Mouse (Mus musculus): Measurements from ENCODE around the gene Ercc2. TPM values are rescaled to one million over a fixed set of nuclear protein-coding genes. Genes with fewer than 3 reads are reported as not detected.

Gene Ercc2
- total and polyA plus RNA-seq, 3 experiments = 14.8 to 36.0 (median 17.2) TPM

DNA sequence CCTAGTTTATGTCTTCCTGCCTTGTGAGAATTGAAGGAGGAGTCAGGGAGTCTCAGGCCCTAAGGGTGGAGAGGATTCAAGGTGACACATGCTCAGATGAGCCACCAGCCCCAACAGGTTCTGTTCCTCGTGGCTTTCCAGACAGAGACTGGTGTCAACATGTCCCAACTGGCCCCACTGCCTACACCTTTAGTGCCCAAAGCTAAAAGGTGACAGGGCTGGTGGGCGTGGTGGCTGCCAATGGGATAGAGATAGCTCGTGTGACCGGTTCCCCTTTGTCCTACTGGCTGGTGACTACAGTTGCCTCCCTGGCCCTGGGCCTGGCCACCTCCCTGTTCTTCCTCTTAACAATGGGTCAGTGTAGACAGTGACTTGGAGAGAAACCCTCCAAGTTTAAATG, 16.4 kb upstream of the Ercc2 start:
- Histone ChIP-seq H3K27me3 (ENCODE audit: insufficient read depth, low read length) (no peaks in the 10 kb centered on the region), H3K9me3 (replicated peaks) (no peaks in the 10 kb centered on the region), H3K4me1 (ENCODE audit: insufficient read depth, low read depth, low read length) (peaks cover 44% of the 10 kb centered on the region), H3K36me3 (replicated peaks) (peaks cover 58% of the 10 kb centered on the region), H3K4me3 (ENCODE audit: low read depth, low read length) (no peak overlapping the region)
- no peak for ATAC-seq (ENCODE audit: extremely low read depth, insufficient number of reproducible peaks, low FRiP score, poor library complexity, severe bottlenecking)
- TF ChIP-seq POLR2AphosphoS5 (IDR thresholded peaks at IDR 0.05; ENCODE audit: insufficient replicate concordance, low read depth, low read length) (no peak), CTCF (IDR thresholded peaks at IDR 0.05; ENCODE audit: low read depth, low read length) (no peak), GATA1 (IDR thresholded peaks at IDR 0.05; ENCODE audit: borderline replicate concordance, low read length) (no peak), TAL1 (conservative IDR thresholded peaks at IDR 0.05; ENCODE audit: low read depth, low read length) (no peak), GATA2 (IDR thresholded peaks at IDR 0.05; ENCODE audit: borderline replicate concordance, low read depth, low read length) (no peak)
- no peak for DNase-seq (ENCODE audit: low spot score)

DNA sequence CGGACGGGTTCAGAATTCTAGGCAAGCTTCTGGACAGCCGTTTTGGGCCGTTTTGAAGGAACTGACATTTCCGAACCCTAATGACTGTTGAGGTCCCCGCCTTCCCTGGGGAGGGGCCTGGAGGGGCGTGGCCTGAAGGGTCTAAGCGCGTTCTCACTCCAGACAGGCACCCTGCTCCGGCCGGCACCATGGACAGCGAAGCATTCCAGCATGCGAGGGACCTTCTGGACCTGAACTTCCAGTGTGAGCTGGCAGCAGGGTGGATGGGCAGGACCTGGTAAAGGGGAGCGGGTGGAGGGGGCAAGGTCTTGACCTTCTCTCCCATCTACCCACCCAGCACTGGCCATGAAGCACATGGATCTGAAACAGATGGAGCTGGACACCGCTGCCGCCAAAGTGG, 13.4 kb upstream of the Ercc2 start:
- TF ChIP-seq TAL1 (conservative IDR thresholded peaks at IDR 0.05; ENCODE audit: low read depth, low read length) (no peak), GATA1 (IDR thresholded peaks at IDR 0.05; ENCODE audit: borderline replicate concordance, low read length) (no peak), GATA2 (IDR thresholded peaks at IDR 0.05; ENCODE audit: borderline replicate concordance, low read depth, low read length) (no peak), POLR2AphosphoS5 (IDR thresholded peaks at IDR 0.05; ENCODE audit: insufficient replicate concordance, low read depth, low read length) (no peak), CTCF (IDR thresholded peaks at IDR 0.05; ENCODE audit: low read depth, low read length) (no peak)
- Histone ChIP-seq H3K27me3 (ENCODE audit: insufficient read depth, low read length) (no peaks in the 10 kb centered on the region), H3K4me1 (ENCODE audit: insufficient read depth, low read depth, low read length) (peaks cover 18% of the 10 kb centered on the region), H3K36me3 (replicated peaks) (peaks cover 74% of the 10 kb centered on the region), H3K4me3 (ENCODE audit: low read depth, low read length) (no peak overlapping the region), H3K9me3 (replicated peaks) (no peaks in the 10 kb centered on the region)
- DNase-seq (ENCODE audit: low spot score) = no peak
- ATAC-seq (ENCODE audit: extremely low read depth, insufficient number of reproducible peaks, low FRiP score, poor library complexity, severe bottlenecking) = no peak

DNA sequence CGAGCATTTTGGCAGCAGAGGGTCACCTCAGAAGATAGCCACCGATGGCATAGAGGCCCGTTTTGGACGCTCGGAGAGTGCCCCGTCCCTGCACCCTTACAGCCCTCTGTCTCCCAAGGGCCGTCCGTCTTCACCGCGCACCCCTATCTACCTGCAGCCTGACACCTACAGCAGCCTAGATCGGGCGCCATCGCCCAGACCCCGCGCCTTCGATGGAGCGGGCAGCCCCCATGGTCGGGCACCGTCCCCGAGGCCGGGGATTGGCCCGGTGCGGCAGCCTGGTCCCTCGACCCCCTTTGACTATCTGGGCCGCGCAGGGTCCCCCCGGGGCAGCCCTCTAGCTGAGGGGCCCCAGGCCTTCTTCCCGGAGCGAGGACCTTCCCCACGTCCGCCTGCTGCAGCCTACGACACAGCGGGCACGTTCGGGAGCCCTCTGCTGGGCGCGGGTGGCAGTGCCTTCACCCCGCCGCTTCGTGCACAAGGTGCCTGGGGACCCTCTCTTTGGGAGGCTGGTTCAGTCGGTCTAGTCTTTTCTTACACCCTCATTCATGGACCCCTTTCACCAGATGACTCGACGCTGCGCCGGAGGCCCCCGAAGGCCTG, 11.9 kb upstream of the Ercc2 start:
- no peak for ATAC-seq (ENCODE audit: extremely low read depth, insufficient number of reproducible peaks, low FRiP score, poor library complexity, severe bottlenecking)

DNA sequence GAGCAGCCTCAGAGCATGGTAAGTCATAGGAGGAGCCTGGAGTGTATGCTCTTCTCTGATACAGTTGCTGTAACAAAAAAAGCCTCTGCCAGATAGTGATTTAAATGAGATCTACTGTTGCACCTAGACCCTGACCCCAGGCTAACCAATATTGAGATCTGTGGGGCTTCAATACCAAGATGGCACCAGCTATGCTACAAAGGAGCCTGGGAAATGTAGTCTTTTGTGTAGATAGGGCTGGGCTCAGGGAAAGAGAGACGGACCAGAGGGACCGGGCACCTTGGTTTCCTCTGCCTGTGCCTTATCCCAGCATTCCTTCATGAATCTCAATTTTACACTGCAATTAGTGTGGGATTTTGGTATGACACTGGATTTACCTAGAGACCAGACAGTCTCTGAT, 8.4 kb upstream of the Ercc2 start:
- Histone ChIP-seq H3K36me3 (replicated peaks) (peaks cover 93% of the 10 kb centered on the region), H3K27me3 (ENCODE audit: insufficient read depth, low read length) (no peaks in the 10 kb centered on the region), H3K9me3 (replicated peaks) (no peaks in the 10 kb centered on the region), H3K4me1 (ENCODE audit: insufficient read depth, low read depth, low read length) (peaks cover 4% of the 10 kb centered on the region; the same call in 1 of the 2 replicates), H3K4me3 (ENCODE audit: low read depth, low read length) (no peak overlapping the region)
- no peak for ATAC-seq (ENCODE audit: extremely low read depth, insufficient number of reproducible peaks, low FRiP score, poor library complexity, severe bottlenecking)
- DNase-seq (ENCODE audit: low spot score) = no peak
- no peak for TF ChIP-seq GATA2 (IDR thresholded peaks at IDR 0.05; ENCODE audit: borderline replicate concordance, low read depth, low read length)
- no peak for TF ChIP-seq GATA1 (IDR thresholded peaks at IDR 0.05; ENCODE audit: borderline replicate concordance, low read length)
- no peak for TF ChIP-seq TAL1 (conservative IDR thresholded peaks at IDR 0.05; ENCODE audit: low read depth, low read length)
- TF ChIP-seq CTCF (IDR thresholded peaks at IDR 0.05; ENCODE audit: low read depth, low read length) = no peak
- no peak for TF ChIP-seq POLR2AphosphoS5 (IDR thresholded peaks at IDR 0.05; ENCODE audit: insufficient replicate concordance, low read depth, low read length)

More for the DNA sequence above, 11.9 kb upstream of the Ercc2 start:
- TF ChIP-seq POLR2AphosphoS5 (IDR thresholded peaks at IDR 0.05; ENCODE audit: insufficient replicate concordance, low read depth, low read length) (no peak), CTCF (IDR thresholded peaks at IDR 0.05; ENCODE audit: low read depth, low read length) (no peak), GATA1 (IDR thresholded peaks at IDR 0.05; ENCODE audit: borderline replicate concordance, low read length) (no peak), TAL1 (conservative IDR thresholded peaks at IDR 0.05; ENCODE audit: low read depth, low read length) (no peak), GATA2 (IDR thresholded peaks at IDR 0.05; ENCODE audit: borderline replicate concordance, low read depth, low read length) (no peak)
- no peaks in the 10 kb centered on the region for H3K27me3 ChIP-seq (ENCODE audit: insufficient read depth, low read length)
- H3K4me1 ChIP-seq (ENCODE audit: insufficient read depth, low read depth, low read length) = peaks cover 8% of the 10 kb centered on the region
- no peaks in the 10 kb centered on the region for H3K9me3 ChIP-seq (replicated peaks)
- H3K4me3 ChIP-seq (ENCODE audit: low read depth, low read length) = no peak overlapping the region
- no peak for DNase-seq (ENCODE audit: low spot score)
- H3K36me3 ChIP-seq (replicated peaks) = peaks cover 76% of the 10 kb centered on the region

DNA sequence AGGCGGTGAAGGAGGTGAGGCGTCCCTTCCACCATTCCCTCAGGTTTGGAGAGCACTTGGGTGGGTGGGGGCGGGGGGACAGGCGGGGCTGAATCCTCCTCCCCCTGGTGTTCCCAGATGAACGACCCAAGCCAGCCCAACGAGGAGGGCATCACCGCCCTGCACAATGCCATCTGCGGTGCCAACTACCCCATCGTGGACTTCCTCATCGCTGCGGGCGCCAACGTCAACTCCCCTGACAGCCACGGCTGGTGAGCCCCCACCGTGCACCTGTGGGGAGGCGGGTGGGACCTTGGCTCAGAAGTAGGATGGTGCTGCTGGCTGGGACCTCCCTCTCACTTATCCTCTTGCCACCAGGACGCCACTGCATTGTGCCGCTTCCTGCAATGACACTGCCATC, 6.4 kb upstream of the Ercc2 start:
- no peaks in the 10 kb centered on the region for H3K27me3 ChIP-seq (ENCODE audit: insufficient read depth, low read length)
- peaks cover 77% of the 10 kb centered on the region for H3K36me3 ChIP-seq (replicated peaks)
- TF ChIP-seq POLR2AphosphoS5 (IDR thresholded peaks at IDR 0.05; ENCODE audit: insufficient replicate concordance, low read depth, low read length) (no peak), GATA2 (IDR thresholded peaks at IDR 0.05; ENCODE audit: borderline replicate concordance, low read depth, low read length) (no peak), GATA1 (IDR thresholded peaks at IDR 0.05; ENCODE audit: borderline replicate concordance, low read length) (no peak), TAL1 (conservative IDR thresholded peaks at IDR 0.05; ENCODE audit: low read depth, low read length) (no peak), CTCF (IDR thresholded peaks at IDR 0.05; ENCODE audit: low read depth, low read length) (no peak)
- no peaks in the 10 kb centered on the region; the same call in 1 of the 2 replicates for H3K4me1 ChIP-seq (ENCODE audit: insufficient read depth, low read depth, low read length)
- DNase-seq (ENCODE audit: low spot score) (no peak), ATAC-seq (ENCODE audit: extremely low read depth, insufficient number of reproducible peaks, low FRiP score, poor library complexity, severe bottlenecking) (no peak)
- peak overlapping the region; percentile 14; the same call in 1 of the 2 replicates for H3K4me3 ChIP-seq (ENCODE audit: low read depth, low read length)
- H3K9me3 ChIP-seq (replicated peaks) = no peaks in the 10 kb centered on the region

DNA sequence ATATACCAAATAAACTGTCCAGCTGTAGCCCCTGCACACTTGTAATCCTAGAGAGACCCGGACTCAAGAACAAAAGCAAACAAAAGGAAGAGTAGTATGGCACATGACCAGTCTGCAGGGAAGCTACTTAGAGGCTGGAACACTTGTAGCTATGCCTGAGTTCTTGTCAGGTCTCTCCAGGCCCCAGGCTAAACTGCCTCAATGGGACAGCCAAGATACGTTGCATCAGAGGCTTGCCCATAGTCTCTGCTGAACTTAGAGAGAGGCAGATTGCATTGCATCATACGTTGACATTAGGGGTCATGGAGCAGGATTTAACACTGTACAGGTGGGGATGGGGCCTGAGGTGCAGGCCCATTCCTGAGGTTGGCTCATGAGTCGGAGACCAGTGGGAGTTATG, 5.8 kb upstream of the Ercc2 start:
- Histone ChIP-seq H3K27me3 (ENCODE audit: insufficient read depth, low read length) (no peaks in the 10 kb centered on the region), H3K4me1 (ENCODE audit: insufficient read depth, low read depth, low read length) (peaks cover 1% of the 10 kb centered on the region; the same call in 1 of the 2 replicates), H3K36me3 (replicated peaks) (peaks cover 71% of the 10 kb centered on the region), H3K9me3 (replicated peaks) (no peaks in the 10 kb centered on the region), H3K4me3 (ENCODE audit: low read depth, low read length) (no peak overlapping the region)
- DNase-seq (ENCODE audit: low spot score) (no peak), ATAC-seq (ENCODE audit: extremely low read depth, insufficient number of reproducible peaks, low FRiP score, poor library complexity, severe bottlenecking) (no peak)
- TF ChIP-seq TAL1 (conservative IDR thresholded peaks at IDR 0.05; ENCODE audit: low read depth, low read length) (no peak), POLR2AphosphoS5 (IDR thresholded peaks at IDR 0.05; ENCODE audit: insufficient replicate concordance, low read depth, low read length) (no peak), CTCF (IDR thresholded peaks at IDR 0.05; ENCODE audit: low read depth, low read length) (no peak), GATA2 (IDR thresholded peaks at IDR 0.05; ENCODE audit: borderline replicate concordance, low read depth, low read length) (no peak), GATA1 (IDR thresholded peaks at IDR 0.05; ENCODE audit: borderline replicate concordance, low read length) (no peak)

All from G1E (cell line).